In genomic region chr14:104206602-104207001, GRCm38 (mm10) we compare ENCODE assay signal across 17 mouse cellular contexts.
"Had no signal": no experiment of that assay in that cellular context is flagged by ENCODE, and none has a peak within 500 bp of the region (broad histone marks: within the 10 kb centered on the region; RNA-seq: fewer than 3 reads in every experiment).

No protein-coding gene starts in this region.

- H3K27ac ChIP-seq: hindbrain, embryonic 15.5 days; left cerebral cortex, adult 2 months; liver, embryonic 14.5 days; midbrain, embryonic 10.5 days; midbrain, embryonic 13.5 days; stomach, embryonic 15.5 days had no signal

- DNase-seq: layer of hippocampus, postnatal 36 days; liver, postnatal 0 days; lung, postnatal 36 days; retina, postnatal 1 day; right cerebral cortex, postnatal 25 days; spleen, adult 18-20 months; thymus, postnatal 25 days had no signal

- H3K4me3 ChIP-seq: hindbrain, embryonic 15.5 days; left cerebral cortex, adult 2 months; megakaryocyte, embryonic 14.5 days; midbrain, embryonic 10.5 days; midbrain, embryonic 13.5 days; myocyte; stomach, embryonic 15.5 days had no signal

- H3K36me3 ChIP-seq: hindbrain, embryonic 15.5 days; midbrain, embryonic 10.5 days; midbrain, embryonic 13.5 days; stomach, embryonic 15.5 days had no signal

- ATAC-seq: intestine, postnatal 0 days; liver, postnatal 0 days; midbrain, embryonic 13.5 days; midbrain, embryonic 16.5 days had no signal

- H3K27me3 ChIP-seq: hindbrain, embryonic 15.5 days; megakaryocyte, embryonic 14.5 days; midbrain, embryonic 13.5 days; stomach, embryonic 15.5 days had no signal

- H3K4me2 ChIP-seq: hindbrain, embryonic 15.5 days; midbrain, embryonic 13.5 days; stomach, embryonic 15.5 days had no signal

- H3K9me3 ChIP-seq: hindbrain, embryonic 15.5 days; midbrain, embryonic 10.5 days; midbrain, embryonic 13.5 days; stomach, embryonic 15.5 days had no signal

- H3K9ac ChIP-seq: hindbrain, embryonic 15.5 days; liver, embryonic 14.5 days; liver, postnatal 0 days; midbrain, embryonic 13.5 days; stomach, embryonic 15.5 days had no signal

- H3K4me1 ChIP-seq: hindbrain, embryonic 15.5 days; megakaryocyte, embryonic 14.5 days; midbrain, embryonic 10.5 days; midbrain, embryonic 13.5 days; stomach, embryonic 15.5 days had no signal
